Mouse (Mus musculus): ENCODE data around the gene Nup107.

DNA sequence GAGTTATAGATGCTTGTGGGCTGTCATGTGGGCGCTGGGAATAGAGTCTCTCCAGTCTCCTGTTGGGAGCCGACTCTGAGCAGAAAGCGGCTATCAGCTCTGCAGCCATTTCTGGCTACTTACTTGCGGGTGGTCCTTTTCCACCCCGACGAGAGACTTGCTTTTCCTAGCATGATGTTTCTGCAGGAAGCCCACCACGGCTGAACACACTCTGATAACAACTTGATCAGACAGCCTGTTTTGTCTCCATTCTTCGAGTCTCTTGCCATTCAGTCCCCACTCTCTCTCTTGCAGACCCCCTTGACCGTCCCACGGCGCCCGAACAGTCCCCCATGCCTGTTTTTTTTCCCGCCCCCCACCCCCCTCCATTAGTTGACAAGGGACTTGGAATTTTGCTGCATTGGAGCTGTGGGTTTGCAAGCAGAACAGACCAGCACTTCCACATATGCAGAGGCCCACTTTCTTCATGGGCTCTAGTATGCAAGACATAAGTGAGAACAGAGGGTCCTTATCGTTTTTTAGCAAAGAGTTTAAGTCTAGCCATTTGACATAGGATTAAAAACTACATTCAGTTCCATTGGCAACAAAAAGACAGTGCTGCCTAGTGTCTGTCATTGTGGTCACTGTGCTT lies 59.4 kb downstream of the Nup107 start:
- no peak for TF ChIP-seq ZC3H11A (IDR thresholded peaks at IDR 0.05; ENCODE audit: low read depth, low read length)
- no peak for TF ChIP-seq EP300 (IDR thresholded peaks at IDR 0.05; ENCODE audit: low read depth in 1 of 2, low read length in 2 of 2)
- no peak for TF ChIP-seq POLR2A (IDR thresholded peaks at IDR 0.05; ENCODE audit: control insufficient read depth in 1 of 2, insufficient read depth in 1 of 2, low read depth in 1 of 2, low read length in 2 of 2, poor library complexity in 1 of 2)
- no peak for TF ChIP-seq CTCF (IDR thresholded peaks at IDR 0.05 in 2 of 3, conservative IDR thresholded peaks at IDR 0.05 in 1 of 3; ENCODE audit: control insufficient read depth in 1 of 3, insufficient read depth in 1 of 3, low read depth in 2 of 3, low read length in 3 of 3, poor library complexity in 1 of 3, severe bottlenecking in 1 of 3)
- TF ChIP-seq MAFK (IDR thresholded peaks at IDR 0.05; ENCODE audit: borderline replicate concordance, low read depth, low read length), result no peak
- TF ChIP-seq TCF12 (IDR thresholded peaks at IDR 0.05; ENCODE audit: low read depth, low read length), result no peak
- TF ChIP-seq ZMIZ1 (IDR thresholded peaks at IDR 0.05; ENCODE audit: low read depth, low read length), result no peak
- no peak for TF ChIP-seq CHD2 (IDR thresholded peaks at IDR 0.05; ENCODE audit: low read length)
- no peak for TF ChIP-seq MYC (IDR thresholded peaks at IDR 0.05; ENCODE audit: low read depth, low read length)
- no peak for TF ChIP-seq ZNF384 (IDR thresholded peaks at IDR 0.05; ENCODE audit: low read depth, low read length)
